Mouse (Mus musculus) kidney, postnatal 36 days (tissue): ENCODE measurements around the gene Atp5d.

Experiments used
- DNase-seq, 2 experiments: peaks; one replicate each; pipeline ENCODE4 v3.0.0; 2021 to 2022; ENCODE audit warnings: mixed read lengths in 2 of 2

Atp5d gene

GRCm38 (mm10) chr10:80169070-80169469, 30.6 kb downstream of the Atp5d start:
- no peak for DNase-seq

- DNase-seq = no peak
Observed at GRCm38 (mm10) chr10:80169651-80170050, 31.2 kb downstream of the Atp5d start.

- no peak for DNase-seq
Observed at GRCm38 (mm10) chr10:80170052-80170451, 31.6 kb downstream of the Atp5d start.

GRCm38 (mm10) chr10:80170601-80171021, 32.2 kb downstream of the Atp5d start:
- no peak for DNase-seq

- no peak for DNase-seq
Observed at GRCm38 (mm10) chr10:80171252-80171651, 32.8 kb downstream of the Atp5d start.

GRCm38 (mm10) chr10:80171760-80172526, 33.5 kb downstream of the Atp5d start:
- DNase-seq = no peak

GRCm38 (mm10) chr10:80172527-80173292, 34.3 kb downstream of the Atp5d start, which contains the start of gene 1600002K03Rik:
1600002K03Rik (plus strand) TSS chr10:80172944.
- DNase-seq = peak; percentile 92 to 93

GRCm38 (mm10) chr10:80173358-80173757, 34.9 kb downstream of the Atp5d start:
- no peak for DNase-seq

- no peak for DNase-seq
Observed at GRCm38 (mm10) chr10:80173955-80174640, 35.7 kb downstream of the Atp5d start.

GRCm38 (mm10) chr10:80174705-80175104, 36.3 kb downstream of the Atp5d start:
- DNase-seq = peak in 1 of 2 experiments; percentile 74

GRCm38 (mm10) chr10:80175536-80176269, 37.3 kb downstream of the Atp5d start:
- DNase-seq = peak in 1 of 2 experiments; percentile 63

GRCm38 (mm10) chr10:80176270-80176834, 37.9 kb downstream of the Atp5d start:
- DNase-seq = peak in 1 of 2 experiments; percentile 49

- DNase-seq = no peak
Observed at GRCm38 (mm10) chr10:80177441-80178279, 39.2 kb downstream of the Atp5d start.

- peak in 1 of 2 experiments; percentile 72 for DNase-seq
Observed at GRCm38 (mm10) chr10:80179068-80180051, 40.9 kb downstream of the Atp5d start, which contains the start of gene Efna2. Efna2 (plus strand) TSS chr10:80179482.

- no peak for DNase-seq
Observed at GRCm38 (mm10) chr10:80180288-80180687, 41.9 kb downstream of the Atp5d start.

GRCm38 (mm10) chr10:80180823-80181222, 42.4 kb downstream of the Atp5d start:
- no peak for DNase-seq

- no peak for DNase-seq
Observed at GRCm38 (mm10) chr10:80182547-80182946, 44.1 kb downstream of the Atp5d start.

- DNase-seq = no peak
Observed at GRCm38 (mm10) chr10:80186649-80187048, 48.2 kb downstream of the Atp5d start.

GRCm38 (mm10) chr10:80187739-80188138, 49.3 kb downstream of the Atp5d start:
- DNase-seq = no peak
